Mouse (Mus musculus) forebrain, postnatal 0 days (tissue): ENCODE results near the gene Bpifb2. TPM values are rescaled to one million over a fixed set of nuclear protein-coding genes. Genes with fewer than 3 reads are reported as not detected.

Experiments used
- ATAC-seq: fragments of 200-750 bp; cut with Nextera tagmentation; 2 replicates; pipeline ENCODE4 v1.8.0; 2017; ENCODE audit warnings: mild to moderate bottlenecking, moderate library complexity
- DNase-seq: peaks from one replicate; pipeline ENCODE4 v3.0.0-alpha.2; 2015
- H3K27ac ChIP-seq: fragments of 300-500 bp; sonication (generic); 2 replicates; pipeline ENCODE4 v1.5.1; 2014; ENCODE audit warnings: low read depth, mild to moderate bottlenecking, antibody characterized with exemption, low read length, moderate library complexity, mixed read lengths
- H3K27me3 ChIP-seq: fragments of 300-500 bp; sonication (generic); 2 replicates; pipeline ENCODE4 v1.6.1; 2014; ENCODE audit warnings: mild to moderate bottlenecking, low read length, mixed read lengths; ENCODE audit not compliant: insufficient read depth
- H3K36me3 ChIP-seq: fragments of 300-500 bp; sonication (generic); 2 replicates; pipeline ENCODE4 v1.6.1; 2014; ENCODE audit warnings: mild to moderate bottlenecking, moderate library complexity; ENCODE audit not compliant: insufficient read depth
- H3K4me1 ChIP-seq: fragments of 300-500 bp; sonication (generic); 2 replicates; pipeline ENCODE4 v1.6.1; 2014; ENCODE audit warnings: antibody characterized with exemption; ENCODE audit not compliant: insufficient read depth
- H3K4me2 ChIP-seq: fragments of 300-500 bp; sonication (generic); 2 replicates; pipeline ENCODE4 v1.6.1; 2014; ENCODE audit warnings: low read depth, mild to moderate bottlenecking, moderate library complexity
- H3K4me3 ChIP-seq: fragments of 300-500 bp; sonication (generic); 2 replicates; pipeline ENCODE4 v1.5.1; 2014; ENCODE audit warnings: low read depth, low read length, mixed read lengths
- H3K9ac ChIP-seq: fragments of 300-500 bp; sonication (generic); 2 replicates; pipeline ENCODE4 v1.6.1; 2014; ENCODE audit warnings: mild to moderate bottlenecking
- H3K9me3 ChIP-seq: fragments of 300-500 bp; sonication (generic); 2 replicates; pipeline ENCODE4 v1.6.1; 2016; ENCODE audit warnings: low read length
- CTCF ChIP-seq: sonication (generic); IDR thresholded peaks from 2 replicates; pipeline ENCODE4 v1.5.1; 2016; ENCODE audit warnings: antibody characterized with exemption, control low read depth, low read depth
- WGBS: fragments of 180-500 bp; shearing (Covaris S2); extraction: QIAGEN DNeasy Blood & Tissue Kit; methylation state at CpG from one replicate; pipeline ENCODE4 v1.1.7; 2014; 5-methylcytosine and 5-hydroxymethylcytosine counted together
- polyA plus RNA-seq: library from polyadenylated mRNA; unstranded; fragments of >200 nt; fragmentation: Nextera tagmentation; extraction: Ambion mirVana; gene quantifications from 2 replicates; pipeline ENCODE4 v1.2.1, GENCODE M21; 2015
- total RNA-seq: library from RNA; depleted of rRNA; stranded (reverse); fragments of >200 nt; gene quantifications from 2 replicates; pipeline ENCODE4 v1.2.3, GENCODE M21; 2014

Gene Bpifb2
- total and polyA plus RNA-seq, 2 experiments from 2014 or later, result not detected

DNA sequence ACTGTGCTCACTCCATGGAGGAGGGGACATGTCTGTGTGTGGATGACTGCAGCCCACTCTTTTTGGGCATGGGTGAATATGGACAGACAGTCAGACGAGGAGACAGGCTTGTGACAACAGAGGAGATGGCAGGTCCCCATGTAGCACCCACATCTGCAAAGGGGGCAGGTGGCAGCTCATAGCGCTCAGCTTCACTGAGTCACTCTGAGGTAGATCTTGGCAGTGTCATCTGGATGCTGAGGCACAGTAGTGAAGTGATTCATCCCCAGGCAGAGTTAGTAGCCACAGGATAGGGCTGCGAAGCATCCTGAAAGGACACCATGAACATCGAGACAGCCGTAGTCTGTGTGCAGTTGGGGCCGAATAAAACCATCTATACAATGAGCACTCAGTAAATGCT, 46.4 kb downstream of the Bpifb2 start:
- H3K4me2 ChIP-seq, result no peak overlapping the region
- no peak for DNase-seq
- no peaks in the 10 kb centered on the region for H3K27me3 ChIP-seq
- ATAC-seq, result no peak
- H3K4me3 ChIP-seq, result no peak overlapping the region
- H3K27ac ChIP-seq, result no peak overlapping the region
- no peak overlapping the region for H3K9ac ChIP-seq
- H3K36me3 ChIP-seq, result no peaks in the 10 kb centered on the region
- H3K4me1 ChIP-seq, result no peaks in the 10 kb centered on the region
- no peak for TF ChIP-seq CTCF
- no peaks in the 10 kb centered on the region for H3K9me3 ChIP-seq
- WGBS, result 84% methylated on average over 6 of the region's 6 CpGs

- Histone ChIP-seq H3K4me1 (no peaks in the 10 kb centered on the region), H3K27me3 (no peaks in the 10 kb centered on the region), H3K9me3 (no peaks in the 10 kb centered on the region), H3K27ac (no peak overlapping the region), H3K4me2 (no peak overlapping the region), H3K9ac (no peak overlapping the region), H3K4me3 (no peak overlapping the region), H3K36me3 (no peaks in the 10 kb centered on the region)
- 48% methylated on average over 3 of the region's 3 CpGs for WGBS
- ATAC-seq (no peak), DNase-seq (peak; percentile 54)
- peak; percentile 91 for TF ChIP-seq CTCF
Observed at GRCm38 (mm10) chr2:153929871-153930413, 55.1 kb downstream of the Bpifb2 start.

- no peaks in the 10 kb centered on the region for H3K4me1 ChIP-seq
- no peaks in the 10 kb centered on the region for H3K36me3 ChIP-seq
- TF ChIP-seq CTCF, result no peak
- H3K27ac ChIP-seq, result 0 out of 2 replicates have a peak overlapping the region, but pooled peaks have one; percentile 1
- DNase-seq (peak; percentile 61), ATAC-seq (peak; percentile 89)
- 42% methylated on average over 6 of the region's 6 CpGs for WGBS
- no peak overlapping the region for H3K4me3 ChIP-seq
- H3K27me3 ChIP-seq, result no peaks in the 10 kb centered on the region
- no peak overlapping the region for H3K4me2 ChIP-seq
- no peak overlapping the region for H3K9ac ChIP-seq
- H3K9me3 ChIP-seq, result no peaks in the 10 kb centered on the region
Observed at GRCm38 (mm10) chr2:153931125-153931524, 56.3 kb downstream of the Bpifb2 start.

GRCm38 (mm10) chr2:153933311-153933710, 58.5 kb downstream of the Bpifb2 start:
- Histone ChIP-seq H3K4me2 (no peak overlapping the region), H3K4me1 (no peaks in the 10 kb centered on the region), H3K4me3 (no peak overlapping the region), H3K9ac (no peak overlapping the region), H3K27ac (no peak overlapping the region), H3K9me3 (no peaks in the 10 kb centered on the region), H3K27me3 (no peaks in the 10 kb centered on the region), H3K36me3 (no peaks in the 10 kb centered on the region)
- 59% methylated on average over 6 of the region's 6 CpGs for WGBS
- DNase-seq, result no peak
- no peak for TF ChIP-seq CTCF
- 0 out of 2 replicates have a peak, but pooled peaks have one; percentile 26 for ATAC-seq

GRCm38 (mm10) chr2:153935348-153935747, 60.5 kb downstream of the Bpifb2 start:
- H3K4me3 ChIP-seq, result no peak overlapping the region
- no peaks in the 10 kb centered on the region for H3K27me3 ChIP-seq
- no peak overlapping the region for H3K4me2 ChIP-seq
- 92% methylated on average over 6 of the region's 6 CpGs for WGBS
- no peaks in the 10 kb centered on the region for H3K4me1 ChIP-seq
- ATAC-seq (no peak), DNase-seq (no peak)
- H3K36me3 ChIP-seq, result no peaks in the 10 kb centered on the region
- no peak overlapping the region for H3K9ac ChIP-seq
- H3K27ac ChIP-seq, result no peak overlapping the region
- no peak for TF ChIP-seq CTCF
- H3K9me3 ChIP-seq, result no peaks in the 10 kb centered on the region

GRCm38 (mm10) chr2:153937843-153938242, 63.0 kb downstream of the Bpifb2 start, which contains the start of gene Bpifb4:
TSS of gene Bpifb4 (plus strand) at chr2:153938212.
- no peaks in the 10 kb centered on the region for H3K4me1 ChIP-seq
- no peak within 1 kb of the TSS for H3K4me3 ChIP-seq
- 88% methylated on average over 5 of the region's 5 CpGs for WGBS
- TF ChIP-seq CTCF, result no peak
- DNase-seq (no peak), ATAC-seq (no peak)
- no peaks in the 10 kb centered on the region for H3K36me3 ChIP-seq
- no peak within 1 kb of the TSS for H3K4me2 ChIP-seq
- no peaks in the 10 kb centered on the region for H3K27me3 ChIP-seq
- H3K27ac ChIP-seq, result no peak within 1 kb of the TSS
- no peaks in the 10 kb centered on the region for H3K9me3 ChIP-seq
- no peak within 1 kb of the TSS for H3K9ac ChIP-seq

DNA sequence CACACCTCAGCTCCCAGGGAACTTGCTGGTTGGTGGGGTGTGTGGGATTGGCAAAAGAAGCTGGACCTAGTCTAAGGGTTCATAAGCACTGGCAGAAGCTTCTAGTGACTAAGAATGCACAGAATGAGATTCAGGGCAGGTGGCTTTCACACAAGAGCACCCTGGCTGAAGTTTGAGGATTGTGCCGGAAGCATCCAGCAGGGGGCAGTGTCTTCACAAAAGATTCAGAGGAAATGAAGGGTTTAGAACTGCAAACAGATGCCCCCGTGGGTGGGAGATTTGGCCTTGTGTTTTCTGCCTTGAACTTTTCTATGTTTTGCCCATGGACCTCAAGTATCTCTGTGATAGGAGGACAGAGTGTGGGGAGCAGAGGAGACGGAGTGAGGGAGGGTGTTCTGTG, 68.7 kb downstream of the Bpifb2 start:
- Histone ChIP-seq H3K4me1 (no peaks in the 10 kb centered on the region), H3K4me2 (no peak overlapping the region), H3K27me3 (no peaks in the 10 kb centered on the region), H3K4me3 (no peak overlapping the region), H3K27ac (no peak overlapping the region), H3K36me3 (no peaks in the 10 kb centered on the region), H3K9ac (no peak overlapping the region), H3K9me3 (no peaks in the 10 kb centered on the region)
- ATAC-seq, result no peak
- peak; percentile 72 for TF ChIP-seq CTCF
- DNase-seq, result peak; percentile 48
- 43% methylated on average over 3 of the region's 3 CpGs for WGBS
